Mouse (Mus musculus): Measurements from ENCODE around the gene B230118H07Rik.

Gene B230118H07Rik

GRCm38 (mm10) chr2:101649114-101649671, at the start of gene B230118H07Rik, which contains the start of gene Rag1:
TSS of gene B230118H07Rik (minus strand) at chr2:101649532.
TSS of gene Rag1 (minus strand) at chr2:101649501.
- no peak for DNase-seq (ENCODE audit: low spot score in 2 of 2)

GRCm38 (mm10) chr2:101695584-101695983, 46.3 kb upstream of the B230118H07Rik start:
- DNase-seq (ENCODE audit: low spot score in 2 of 2) = no peak

- DNase-seq (ENCODE audit: low spot score in 2 of 2) = peak; percentile 6 to 13
Measured at GRCm38 (mm10) chr2:101693577-101694215, 44.4 kb upstream of the B230118H07Rik start.

- DNase-seq (ENCODE audit: low spot score in 2 of 2) = no peak
Measured at GRCm38 (mm10) chr2:101693043-101693442, 43.7 kb upstream of the B230118H07Rik start.

GRCm38 (mm10) chr2:101690252-101690827, 41.0 kb upstream of the B230118H07Rik start:
- no peak for DNase-seq (ENCODE audit: low spot score in 2 of 2)

- no peak for DNase-seq (ENCODE audit: low spot score in 2 of 2)
Measured at GRCm38 (mm10) chr2:101688011-101688410, 38.7 kb upstream of the B230118H07Rik start.

GRCm38 (mm10) chr2:101684421-101684820, 35.1 kb upstream of the B230118H07Rik start:
- DNase-seq (ENCODE audit: low spot score in 2 of 2) = no peak

GRCm38 (mm10) chr2:101679164-101679784, 29.9 kb upstream of the B230118H07Rik start:
- DNase-seq (ENCODE audit: low spot score in 2 of 2) = peak; percentile 29 to 38

- peak; percentile 82 to 88 for DNase-seq (ENCODE audit: low spot score in 2 of 2)
Measured at GRCm38 (mm10) chr2:101678236-101679021, 29.1 kb upstream of the B230118H07Rik start, which contains the start of gene Traf6. TSS of gene Traf6 (plus strand) at chr2:101678429.

- DNase-seq (ENCODE audit: low spot score in 2 of 2) = no peak
Measured at GRCm38 (mm10) chr2:101673547-101673946, 24.2 kb upstream of the B230118H07Rik start.

GRCm38 (mm10) chr2:101668751-101669150, 19.4 kb upstream of the B230118H07Rik start:
- no peak for DNase-seq (ENCODE audit: low spot score in 2 of 2)

GRCm38 (mm10) chr2:101665703-101666092, 16.4 kb upstream of the B230118H07Rik start:
- DNase-seq (ENCODE audit: low spot score in 2 of 2) = no peak

GRCm38 (mm10) chr2:101665058-101665702, 15.8 kb upstream of the B230118H07Rik start:
- DNase-seq (ENCODE audit: low spot score in 2 of 2) = peak; percentile 45 to 57

- DNase-seq (ENCODE audit: low spot score in 2 of 2) = no peak
Measured at GRCm38 (mm10) chr2:101660536-101660935, 11.2 kb upstream of the B230118H07Rik start.

GRCm38 (mm10) chr2:101652921-101653597, 3.7 kb upstream of the B230118H07Rik start:
- DNase-seq (ENCODE audit: low spot score in 2 of 2) = peak; percentile 32 to 67

- no peak for DNase-seq (ENCODE audit: low spot score in 2 of 2)
Measured at GRCm38 (mm10) chr2:101652204-101652920, 3.0 kb upstream of the B230118H07Rik start.

GRCm38 (mm10) chr2:101650446-101650845, 1.1 kb upstream of the B230118H07Rik start:
- no peak for DNase-seq (ENCODE audit: low spot score in 2 of 2)

- DNase-seq (ENCODE audit: low spot score in 2 of 2) = no peak
Measured at GRCm38 (mm10) chr2:101648361-101648760, 971 bp downstream of the B230118H07Rik start.

- DNase-seq (ENCODE audit: low spot score in 2 of 2) = no peak
Measured at GRCm38 (mm10) chr2:101645841-101646240, 3.5 kb downstream of the B230118H07Rik start.

GRCm38 (mm10) chr2:101639840-101640350, 9.4 kb downstream of the B230118H07Rik start:
- no peak for DNase-seq (ENCODE audit: low spot score in 2 of 2)
